Mouse (Mus musculus): ENCODE measurements around the gene Ap1m1. TPM values are rescaled to one million over a fixed set of nuclear protein-coding genes. Genes with fewer than 3 reads are reported as not detected.

The Ap1m1 gene
- polyA plus RNA-seq, 1 experiment from 2014 or later = 54.0 TPM

- Histone ChIP-seq H3K27me3 (replicated peaks; ENCODE audit: control insufficient read depth, insufficient read depth, low read length) (no peaks in the 10 kb centered on the region), H3K9me3 (ENCODE audit: control insufficient read depth) (no peaks in the 10 kb centered on the region), H3K4me3 (ENCODE audit: low read depth, low read length) (no peak overlapping the region), H3K9ac (ENCODE audit: low read depth, low read length) (no peak overlapping the region), H3K27ac (ENCODE audit: low read depth, low read length) (peak overlapping the region; percentile 66; the same call in 1 of the 2 replicates), H3K4me2 (replicated peaks; ENCODE audit: low read depth) (no peak overlapping the region), H3K4me1 (replicated peaks; ENCODE audit: control insufficient read depth, insufficient read depth, low read length) (peaks cover 3% of the 10 kb centered on the region; the same call in 1 of the 2 replicates), H3K36me3 (ENCODE audit: control insufficient read depth, insufficient read depth) (no peaks in the 10 kb centered on the region)
- 71% methylated on average over 2 of the region's 2 CpGs for WGBS
- ATAC-seq = no peak
- peak; percentile 40; the same call in 1 of the 2 replicates for TF ChIP-seq CTCF (IDR thresholded peaks at IDR 0.05; ENCODE audit: low read depth)
These were observed 29.1 kb upstream of the Ap1m1 start for GRCm38 (mm10) chr8:72210710-72211109.

DNA sequence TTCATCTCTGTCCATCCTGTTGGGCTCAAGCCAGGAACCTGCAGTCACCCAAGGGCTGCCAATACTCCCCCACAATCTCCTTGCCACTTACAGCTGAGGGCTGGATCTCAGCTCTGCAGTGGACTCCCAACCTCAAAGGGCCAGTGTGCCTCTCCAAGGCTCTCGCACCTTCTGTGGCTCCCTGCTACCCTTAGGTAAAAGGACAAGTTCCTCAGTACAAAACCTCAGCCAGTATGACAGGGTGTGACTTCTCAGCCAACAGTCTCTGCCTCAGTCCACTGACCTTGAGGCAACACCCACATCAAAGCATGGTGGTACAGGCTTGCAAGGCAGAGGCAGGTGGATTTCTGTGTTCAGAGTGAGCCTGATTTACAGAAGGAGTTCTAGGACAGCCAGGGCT lies 28.0 kb upstream of the Ap1m1 start:
- H3K4me3 ChIP-seq (ENCODE audit: low read depth, low read length) = no peak overlapping the region
- H3K27ac ChIP-seq (ENCODE audit: low read depth, low read length) = no peak overlapping the region
- no peak for ATAC-seq
- no peaks in the 10 kb centered on the region for H3K36me3 ChIP-seq (ENCODE audit: control insufficient read depth, insufficient read depth)
- peaks cover 3% of the 10 kb centered on the region; the same call in 1 of the 2 replicates for H3K4me1 ChIP-seq (replicated peaks; ENCODE audit: control insufficient read depth, insufficient read depth, low read length)
- H3K9me3 ChIP-seq (ENCODE audit: control insufficient read depth) = no peaks in the 10 kb centered on the region
- TF ChIP-seq CTCF (IDR thresholded peaks at IDR 0.05; ENCODE audit: low read depth) = no peak
- no peak overlapping the region for H3K4me2 ChIP-seq (replicated peaks; ENCODE audit: low read depth)
- WGBS = 55% methylated on average over 1 of the region's 1 CpGs
- no peak overlapping the region for H3K9ac ChIP-seq (ENCODE audit: low read depth, low read length)
- no peaks in the 10 kb centered on the region for H3K27me3 ChIP-seq (replicated peaks; ENCODE audit: control insufficient read depth, insufficient read depth, low read length)

- 53% methylated on average over 4 of the region's 4 CpGs for WGBS
- Histone ChIP-seq H3K27ac (ENCODE audit: low read depth, low read length) (no peak within 1 kb of the TSS), H3K4me2 (replicated peaks; ENCODE audit: low read depth) (no peak within 1 kb of the TSS), H3K36me3 (ENCODE audit: control insufficient read depth, insufficient read depth) (no peaks in the 10 kb centered on the region), H3K9ac (ENCODE audit: low read depth, low read length) (no peak within 1 kb of the TSS), H3K27me3 (replicated peaks; ENCODE audit: control insufficient read depth, insufficient read depth, low read length) (no peaks in the 10 kb centered on the region), H3K4me3 (ENCODE audit: low read depth, low read length) (no peak within 1 kb of the TSS), H3K9me3 (ENCODE audit: control insufficient read depth) (no peaks in the 10 kb centered on the region), H3K4me1 (replicated peaks; ENCODE audit: control insufficient read depth, insufficient read depth, low read length) (peaks cover 3% of the 10 kb centered on the region; the same call in 1 of the 2 replicates)
- TF ChIP-seq CTCF (IDR thresholded peaks at IDR 0.05; ENCODE audit: low read depth) = no peak
- ATAC-seq = no peak
These were observed 27.1 kb upstream of the Ap1m1 start, which contains the start of gene Cib3 for GRCm38 (mm10) chr8:72212751-72213150. TSS of gene Cib3 (minus strand) at chr8:72212837.

DNA sequence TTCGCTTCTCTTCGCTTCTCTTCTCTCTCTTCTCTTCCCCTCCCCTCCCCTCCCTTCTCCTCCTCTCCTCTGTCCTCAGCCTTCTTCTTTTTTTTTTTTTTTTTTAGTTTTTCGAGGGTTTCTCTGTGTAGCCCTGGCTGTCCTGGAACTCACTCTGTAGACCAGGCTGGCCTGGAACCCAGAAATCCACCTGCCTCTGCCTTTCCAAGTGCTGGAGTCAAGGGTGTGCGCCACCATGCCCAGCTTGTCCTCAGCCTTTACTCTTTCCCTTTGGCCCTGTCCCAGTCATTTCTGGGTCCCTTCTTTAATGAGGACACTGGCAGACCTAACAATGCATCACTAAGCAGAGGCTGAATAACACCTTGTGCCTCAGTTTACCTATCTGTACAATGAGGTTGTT lies 26.3 kb upstream of the Ap1m1 start, which contains the start of gene Gm11034:
Gene Gm11034 (minus strand): TSS at position 101 of the 400 bp plus-strand sequence.
- Histone ChIP-seq H3K4me2 (replicated peaks; ENCODE audit: low read depth) (no peak within 1 kb of the TSS), H3K4me1 (replicated peaks; ENCODE audit: control insufficient read depth, insufficient read depth, low read length) (peaks cover 3% of the 10 kb centered on the region; the same call in 1 of the 2 replicates), H3K9ac (ENCODE audit: low read depth, low read length) (no peak within 1 kb of the TSS), H3K27ac (ENCODE audit: low read depth, low read length) (no peak within 1 kb of the TSS), H3K36me3 (ENCODE audit: control insufficient read depth, insufficient read depth) (no peaks in the 10 kb centered on the region), H3K4me3 (ENCODE audit: low read depth, low read length) (no peak within 1 kb of the TSS), H3K27me3 (replicated peaks; ENCODE audit: control insufficient read depth, insufficient read depth, low read length) (no peaks in the 10 kb centered on the region), H3K9me3 (ENCODE audit: control insufficient read depth) (no peaks in the 10 kb centered on the region)
- ATAC-seq = no peak
- 67% methylated on average over 4 of the region's 4 CpGs for WGBS
- TF ChIP-seq CTCF (IDR thresholded peaks at IDR 0.05; ENCODE audit: low read depth) = no peak

- 32% methylated on average over 2 of the region's 2 CpGs for WGBS
- no peaks in the 10 kb centered on the region for H3K27me3 ChIP-seq (replicated peaks; ENCODE audit: control insufficient read depth, insufficient read depth, low read length)
- H3K36me3 ChIP-seq (ENCODE audit: control insufficient read depth, insufficient read depth) = no peaks in the 10 kb centered on the region
- no peak overlapping the region for H3K9ac ChIP-seq (ENCODE audit: low read depth, low read length)
- no peaks in the 10 kb centered on the region for H3K9me3 ChIP-seq (ENCODE audit: control insufficient read depth)
- H3K4me2 ChIP-seq (replicated peaks; ENCODE audit: low read depth) = no peak overlapping the region
- H3K4me1 ChIP-seq (replicated peaks; ENCODE audit: control insufficient read depth, insufficient read depth, low read length) = peaks cover 3% of the 10 kb centered on the region; the same call in 1 of the 2 replicates
- H3K27ac ChIP-seq (ENCODE audit: low read depth, low read length) = no peak overlapping the region
- ATAC-seq = no peak
- TF ChIP-seq CTCF (IDR thresholded peaks at IDR 0.05; ENCODE audit: low read depth) = peak; percentile 94
- H3K4me3 ChIP-seq (ENCODE audit: low read depth, low read length) = no peak overlapping the region
These were observed 24.8 kb upstream of the Ap1m1 start for GRCm38 (mm10) chr8:72215060-72215459.

GRCm38 (mm10) chr8:72215871-72216270 lies 23.9 kb upstream of the Ap1m1 start:
- H3K4me1 ChIP-seq (replicated peaks; ENCODE audit: control insufficient read depth, insufficient read depth, low read length) = no peaks in the 10 kb centered on the region; the same call in 1 of the 2 replicates
- H3K36me3 ChIP-seq (ENCODE audit: control insufficient read depth, insufficient read depth) = no peaks in the 10 kb centered on the region
- TF ChIP-seq CTCF (IDR thresholded peaks at IDR 0.05; ENCODE audit: low read depth) = no peak
- 43% methylated on average over 1 of the region's 1 CpGs for WGBS
- H3K4me3 ChIP-seq (ENCODE audit: low read depth, low read length) = no peak overlapping the region
- H3K9ac ChIP-seq (ENCODE audit: low read depth, low read length) = no peak overlapping the region
- no peak for ATAC-seq
- no peak overlapping the region for H3K4me2 ChIP-seq (replicated peaks; ENCODE audit: low read depth)
- H3K27ac ChIP-seq (ENCODE audit: low read depth, low read length) = no peak overlapping the region
- no peaks in the 10 kb centered on the region for H3K27me3 ChIP-seq (replicated peaks; ENCODE audit: control insufficient read depth, insufficient read depth, low read length)
- H3K9me3 ChIP-seq (ENCODE audit: control insufficient read depth) = no peaks in the 10 kb centered on the region

Measured in intestine, postnatal 0 days (tissue).